Mouse (Mus musculus) kidney, postnatal 36 days (tissue): ENCODE data around the gene Dexi.

Experiments used
- DNase-seq, 2 experiments: peaks; one replicate each; pipeline ENCODE4 v3.0.0; 2021 to 2022; ENCODE audit warnings: mixed read lengths in 2 of 2

Gene Dexi

GRCm38 (mm10) chr16:10542698-10543365, at the start of gene Dexi:
TSS of gene Dexi (minus strand) at chr16:10543054.
- DNase-seq, result peak; percentile 95 to 98

- DNase-seq, result no peak
Measured at GRCm38 (mm10) chr16:10586546-10586945, 43.7 kb upstream of the Dexi start.

- no peak for DNase-seq
Measured at GRCm38 (mm10) chr16:10585165-10585564, 42.3 kb upstream of the Dexi start.

GRCm38 (mm10) chr16:10581234-10581898, 38.5 kb upstream of the Dexi start:
- no peak for DNase-seq

- no peak for DNase-seq
Measured at GRCm38 (mm10) chr16:10578376-10578775, 35.5 kb upstream of the Dexi start.

- no peak for DNase-seq
Measured at GRCm38 (mm10) chr16:10577548-10577947, 34.7 kb upstream of the Dexi start.

GRCm38 (mm10) chr16:10575915-10576314, 33.1 kb upstream of the Dexi start:
- DNase-seq, result no peak

- no peak for DNase-seq
Measured at GRCm38 (mm10) chr16:10574936-10575335, 32.1 kb upstream of the Dexi start.

GRCm38 (mm10) chr16:10571820-10572219, 29.0 kb upstream of the Dexi start:
- DNase-seq, result peak in 1 of 2 experiments; percentile 8

- DNase-seq, result peak; percentile 46 to 83
Measured at GRCm38 (mm10) chr16:10570708-10571107, 27.9 kb upstream of the Dexi start.

- no peak for DNase-seq
Measured at GRCm38 (mm10) chr16:10569809-10570395, 27.0 kb upstream of the Dexi start.

- DNase-seq, result no peak
Measured at GRCm38 (mm10) chr16:10567153-10567552, 24.3 kb upstream of the Dexi start.

GRCm38 (mm10) chr16:10565278-10565885, 22.5 kb upstream of the Dexi start:
- DNase-seq, result peak; percentile 48 to 81

- DNase-seq, result no peak
Measured at GRCm38 (mm10) chr16:10559991-10560390, 17.1 kb upstream of the Dexi start.

GRCm38 (mm10) chr16:10553858-10554257, 11.0 kb upstream of the Dexi start:
- no peak for DNase-seq

- no peak for DNase-seq
Measured at GRCm38 (mm10) chr16:10551592-10551991, 8.7 kb upstream of the Dexi start.

- no peak for DNase-seq
Measured at GRCm38 (mm10) chr16:10549600-10549999, 6.7 kb upstream of the Dexi start.

GRCm38 (mm10) chr16:10548938-10549337, 6.1 kb upstream of the Dexi start:
- no peak for DNase-seq

- no peak for DNase-seq
Measured at GRCm38 (mm10) chr16:10546865-10547264, 4.0 kb upstream of the Dexi start.

GRCm38 (mm10) chr16:10544995-10545622, 2.3 kb upstream of the Dexi start, which contains the start of gene Clec16a:
TSS of gene Clec16a (plus strand) at chr16:10545339.
- peak; percentile 97 for DNase-seq

GRCm38 (mm10) chr16:10542266-10542665, 588 bp downstream of the Dexi start:
- peak in 1 of 2 experiments; percentile 25 for DNase-seq

- DNase-seq, result peak in 1 of 2 experiments; percentile 33
Measured at GRCm38 (mm10) chr16:10541598-10541930, 1.3 kb downstream of the Dexi start.
